Mouse (Mus musculus): ENCODE results near the gene Rarres2.

DNA sequence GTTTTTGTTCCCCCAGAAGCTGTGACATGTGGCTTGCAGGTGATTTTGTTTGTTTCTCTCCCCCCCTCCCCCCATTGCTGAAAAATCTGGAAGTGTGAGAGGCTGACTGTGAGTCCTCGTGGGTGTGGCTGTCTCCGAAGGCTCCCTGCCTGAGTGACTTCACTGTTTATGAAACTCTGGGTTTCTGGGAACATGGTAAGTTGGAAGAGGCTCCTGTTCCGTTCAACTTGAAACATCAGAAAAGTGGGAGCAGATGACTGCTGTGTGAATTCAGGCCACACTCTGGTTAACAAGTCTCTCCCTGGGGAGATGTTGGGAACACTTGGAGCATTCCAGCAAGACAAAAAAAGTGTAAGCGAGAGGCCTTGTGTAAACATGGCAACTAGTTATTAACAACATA is 25.7 kb downstream of the Rarres2 start:
- no peak for TF ChIP-seq CTCF (IDR thresholded peaks at IDR 0.05; ENCODE audit: control insufficient read depth, insufficient read depth, insufficient replicate concordance, low read depth, low read length)
- no peak for TF ChIP-seq POLR2A (IDR thresholded peaks at IDR 0.05; ENCODE audit: control insufficient read depth, low read depth, low read length)
